Mouse (Mus musculus): ENCODE results near the gene Fyb2. TPM values are rescaled to one million over a fixed set of nuclear protein-coding genes. Genes with fewer than 3 reads are reported as not detected.

Gene Fyb2
- polyA plus RNA-seq (2015; fragmentation: Nextera tagmentation; extraction: Ambion mirVana), result 0.06 and 0.16 TPM in 2 replicates

DNA sequence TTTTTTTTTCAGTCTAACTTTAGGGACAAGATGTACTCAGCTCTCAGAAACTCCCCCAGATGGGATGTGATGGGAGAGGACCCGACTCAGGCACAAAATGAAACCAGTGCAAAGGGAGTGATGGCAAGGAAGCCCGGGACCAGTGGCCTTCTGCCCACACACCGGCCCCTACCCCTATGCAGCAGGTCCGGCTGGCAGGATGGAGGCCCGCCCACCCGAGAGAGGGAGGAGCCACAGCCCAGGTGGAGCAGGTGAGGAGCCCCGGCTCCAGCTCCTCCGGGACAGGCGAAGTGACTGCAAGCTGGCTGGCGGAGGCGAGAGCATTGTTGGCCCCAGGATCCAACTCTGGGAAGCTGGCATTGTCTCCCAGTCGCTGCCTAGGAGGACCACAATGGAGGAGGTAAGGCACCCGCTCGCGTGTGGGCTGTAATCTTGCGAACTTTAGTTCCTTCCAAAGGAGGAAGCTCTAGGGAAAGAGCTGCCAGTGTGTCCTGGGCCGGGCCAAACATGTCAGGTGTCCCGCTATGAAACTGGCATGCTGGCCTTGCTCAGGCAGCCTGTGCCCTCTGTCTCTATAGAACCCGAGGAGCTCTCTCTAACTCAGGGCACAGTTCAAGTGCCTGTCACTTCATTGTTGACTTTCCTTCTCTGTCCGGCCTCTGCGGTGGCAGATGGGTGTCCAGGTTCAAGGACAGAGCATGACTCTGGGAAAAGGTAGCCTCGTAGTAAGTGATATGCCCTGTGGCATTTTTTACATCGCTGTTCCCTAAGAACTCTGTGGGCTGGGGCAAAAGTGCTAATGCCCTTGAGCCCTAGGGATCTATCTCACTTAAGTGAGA, at the start of gene Fyb2:
Fyb2 (plus strand) TSS at position 166 of the 839 bp plus-strand sequence.

DNA sequence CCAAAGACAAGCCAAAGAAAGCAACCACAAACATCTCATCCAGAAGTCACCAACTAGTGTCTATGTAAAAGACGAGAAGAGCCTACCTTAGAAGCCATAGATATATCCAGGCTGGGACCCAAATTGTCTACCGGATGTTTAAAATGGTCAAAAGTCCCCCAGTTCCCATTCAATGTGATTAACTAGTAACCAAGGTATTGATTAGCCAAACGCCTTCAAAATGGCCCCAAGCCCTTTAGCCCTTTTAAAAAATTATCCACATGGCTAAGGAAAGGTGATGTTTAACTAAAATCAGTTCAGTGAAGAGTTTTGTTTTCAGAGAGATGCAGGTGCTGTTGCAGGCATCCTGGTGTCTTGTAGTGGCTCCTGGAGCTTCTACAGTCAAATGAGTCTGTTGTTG, 36.9 kb upstream of the Fyb2 start, which contains the start of gene C8a:
C8a (minus strand) TSS at position 76 of the 400 bp plus-strand sequence.

Other genes starting within 250 kb of the Fyb2 start
- not detected in 2 replicates for gene C8b, start 147.1 kb upstream of the Fyb2 start, polyA plus RNA-seq (2015; fragmentation: Nextera tagmentation; extraction: Ambion mirVana)
- not detected in 2 replicates for gene Gm17662, start 56.1 kb upstream of the Fyb2 start, polyA plus RNA-seq (2015; fragmentation: Nextera tagmentation; extraction: Ambion mirVana)
- gene C8a, start 37.1 kb upstream of the Fyb2 start, polyA plus RNA-seq (2015; fragmentation: Nextera tagmentation; extraction: Ambion mirVana), result not detected in 2 replicates
- gene Prkaa2, start 196.4 kb downstream of the Fyb2 start, polyA plus RNA-seq (2015; fragmentation: Nextera tagmentation; extraction: Ambion mirVana), result 20.0 and 33.0 TPM in 2 replicates
- gene Plpp3, start 243.9 kb downstream of the Fyb2 start, polyA plus RNA-seq (2015; fragmentation: Nextera tagmentation; extraction: Ambion mirVana), result 50.2 and 56.3 TPM in 2 replicates